In genomic region chr4:83525690-83526055, GRCm38 (mm10) we compare ENCODE assay signal across 8 mouse cellular contexts. TPM values are rescaled to one million over a fixed set of nuclear protein-coding genes. Genes with fewer than 3 reads are reported as not detected.
DNase-seq lines count a peak whose midpoint lies in the region; ATAC-seq and TF ChIP-seq lines count a peak whose summit lies in the region.

No protein-coding gene starts in this region.

- no peaks in the 10 kb centered on the region; the same call in 1 of the 2 replicates for H3K9me3 ChIP-seq in kidney, embryonic 14.5 days (ENCODE audit: control insufficient read depth, low read length)
- H3K9me3 ChIP-seq in MEL (replicated peaks; ENCODE audit: insufficient read depth, low read length): no peaks in the 10 kb centered on the region
- no peaks in the 10 kb centered on the region for H3K9me3 ChIP-seq in embryonic facial prominence, embryonic 14.5 days (ENCODE audit: control insufficient read depth, low read length)

- TF ChIP-seq EP300 in MEL (IDR thresholded peaks at IDR 0.05; ENCODE audit: low read depth in 1 of 2, low read length in 2 of 2): peak in 1 of 2 experiments; percentile 1; a peak in 1 of 4 replicates

- peak; percentile 81 for ATAC-seq in kidney, embryonic 14.5 days (ENCODE audit: low FRiP score, low TSS enrichment)
- peak; percentile 66 for ATAC-seq in embryonic facial prominence, embryonic 14.5 days (ENCODE audit: low read depth)

- TF ChIP-seq POLR2A in MEL (IDR thresholded peaks at IDR 0.05; ENCODE audit: control insufficient read depth in 1 of 2, insufficient read depth in 1 of 2, low read depth in 1 of 2, low read length in 2 of 2, poor library complexity in 1 of 2): no peak
- TF ChIP-seq POLR2A in myocyte (IDR thresholded peaks at IDR 0.05; ENCODE audit: insufficient read length, low read depth): no peak

- peak overlapping the region; percentile 84 for H3K4me2 ChIP-seq in kidney, embryonic 14.5 days (replicated peaks; ENCODE audit: low read depth, low read length)
- peak overlapping the region; percentile 78 for H3K4me2 ChIP-seq in embryonic facial prominence, embryonic 14.5 days (ENCODE audit: low read depth, low read length)
- peak overlapping the region; percentile 91 for H3K4me2 ChIP-seq in myocyte (ENCODE audit: low read depth)

- TF ChIP-seq CTCF in MEL (IDR thresholded peaks at IDR 0.05 in 2 of 3, conservative IDR thresholded peaks at IDR 0.05 in 1 of 3; ENCODE audit: control insufficient read depth in 1 of 3, insufficient read depth in 1 of 3, low read depth in 2 of 3, low read length in 3 of 3, poor library complexity in 1 of 3, severe bottlenecking in 1 of 3): no peak

- H3K27ac ChIP-seq in kidney, embryonic 14.5 days (ENCODE audit: low read depth, low read length): peak overlapping the region; percentile 52
- peak overlapping the region; percentile 96 for H3K27ac ChIP-seq in MEL (ENCODE audit: control insufficient read depth, low read depth, low read length)
- peak overlapping the region; percentile 80 for H3K27ac ChIP-seq in embryonic facial prominence, embryonic 14.5 days (replicated peaks; ENCODE audit: low read depth, low read length)

- no peak for DNase-seq in kidney, adult 8-10 months
- peak; percentile 84 for DNase-seq in MEL (ENCODE audit: low read depth, low spot score)
- peak; percentile 64 for DNase-seq in embryonic facial prominence, embryonic 14.5 days (ENCODE audit: low spot score)
- DNase-seq in kidney, postnatal 25 days: peak; percentile 40 to 77
- DNase-seq in adrenal gland, postnatal 10 days: no peak
- DNase-seq in left cerebral cortex, adult 11 months (ENCODE audit: low spot score): no peak

- H3K36me3 ChIP-seq in kidney, embryonic 14.5 days (ENCODE audit: control insufficient read depth, insufficient read depth, low read length): no peaks in the 10 kb centered on the region
- peaks cover 0 to 15% of the 10 kb centered on the region in 2 experiments; a peak in 2 of 4 replicates for H3K36me3 ChIP-seq in MEL (ENCODE audit: control insufficient read depth in 1 of 2, insufficient read depth in 2 of 2, low read length in 2 of 2)
- H3K36me3 ChIP-seq in embryonic facial prominence, embryonic 14.5 days (ENCODE audit: control insufficient read depth, insufficient read depth, low read length): no peaks in the 10 kb centered on the region
- H3K36me3 ChIP-seq in myocyte (ENCODE audit: control insufficient read depth, insufficient read depth): no peaks in the 10 kb centered on the region

- H3K79me2 ChIP-seq in MEL (ENCODE audit: control insufficient read depth, insufficient read depth, low read length, poor library complexity): peaks cover 3% of the 10 kb centered on the region
- no peaks in the 10 kb centered on the region for H3K79me2 ChIP-seq in myocyte (ENCODE audit: control insufficient read depth, insufficient read depth)

- peak overlapping the region; percentile 75 for H3K9ac ChIP-seq in kidney, embryonic 14.5 days (ENCODE audit: low read depth, low read length)
- peak overlapping the region; percentile 95 for H3K9ac ChIP-seq in MEL (ENCODE audit: control insufficient read depth, low read depth, low read length, poor library complexity, severe bottlenecking)
- H3K9ac ChIP-seq in embryonic facial prominence, embryonic 14.5 days (ENCODE audit: low read depth, low read length): peak overlapping the region; percentile 79

- peak overlapping the region; percentile 15 for H3ac ChIP-seq in myocyte (ENCODE audit: control insufficient read depth, insufficient read length)

- WGBS in kidney, embryonic 14.5 days: under 1% methylated on average over 18 of the region's 18 CpGs
- WGBS in embryonic facial prominence, embryonic 14.5 days: 2% methylated on average over 13 of the region's 18 CpGs

- peak overlapping the region; percentile 65 for H3K4me3 ChIP-seq in kidney, embryonic 14.5 days (ENCODE audit: low read length)
- peak overlapping the region; percentile 90 to 99 for H3K4me3 ChIP-seq in MEL (ENCODE audit: control insufficient read depth in 1 of 2, insufficient read depth in 1 of 2, low read depth in 2 of 2, low read length in 2 of 2)
- peak overlapping the region; percentile 88 for H3K4me3 ChIP-seq in embryonic facial prominence, embryonic 14.5 days (ENCODE audit: low read depth, low read length)
- peak overlapping the region; percentile 78 for H3K4me3 ChIP-seq in myocyte

- H3K27me3 ChIP-seq in kidney, embryonic 14.5 days (ENCODE audit: control insufficient read depth, insufficient read depth, low read length): no peaks in the 10 kb centered on the region
- H3K27me3 ChIP-seq in MEL (ENCODE audit: control insufficient read depth in 1 of 2, insufficient read depth in 2 of 2, low read length in 2 of 2) (no peaks in the 10 kb centered on the region), myocyte (ENCODE audit: control insufficient read depth, insufficient read depth, insufficient read length) (no peaks in the 10 kb centered on the region)
- no peaks in the 10 kb centered on the region for H3K27me3 ChIP-seq in embryonic facial prominence, embryonic 14.5 days (replicated peaks; ENCODE audit: control insufficient read depth, insufficient read depth, low read length)

- no peak for TF ChIP-seq RAD21 in MEL (IDR thresholded peaks at IDR 0.05; ENCODE audit: low read depth, low read length)

- H3K4me1 ChIP-seq in kidney, embryonic 14.5 days (ENCODE audit: control insufficient read depth, insufficient read depth, low read length): no peaks in the 10 kb centered on the region
- H3K4me1 ChIP-seq in MEL (ENCODE audit: control insufficient read depth in 1 of 2, insufficient read depth in 2 of 2, low read length in 2 of 2): peaks cover 0 to 4% of the 10 kb centered on the region in 2 experiments; a peak in 2 of 4 replicates
- peaks cover 3% of the 10 kb centered on the region; the same call in 1 of the 2 replicates for H3K4me1 ChIP-seq in embryonic facial prominence, embryonic 14.5 days (ENCODE audit: control insufficient read depth, insufficient read depth, low read length)

TF ChIP-seq in MEL, 35 proteins besides CTCF, POLR2A, EP300 and RAD21:
- TF ChIP-seq MEF2A (IDR thresholded peaks at IDR 0.05; ENCODE audit: extremely low read depth, insufficient replicate concordance, low read depth, low read length, poor library complexity, severe bottlenecking): no peak
- peak; percentile 2; the same call in 1 of the 2 replicates for TF ChIP-seq MYB (IDR thresholded peaks at IDR 0.05; ENCODE audit: low read depth, low read length)
- 0 out of 2 replicates have a peak, but pooled peaks have one; percentile 35 for TF ChIP-seq ZNF384 (IDR thresholded peaks at IDR 0.05; ENCODE audit: low read depth, low read length)

TF ChIP-seq in myocyte, 11 proteins besides CTCF, POLR2A, EP300 and RAD21:
- TF ChIP-seq CEBPB (IDR thresholded peaks at IDR 0.05; ENCODE audit: insufficient read depth, poor library complexity, severe bottlenecking): no peak
- TF ChIP-seq POLR2AphosphoS2 (IDR thresholded peaks at IDR 0.05; ENCODE audit: insufficient read length, low read depth): no peak
- no peak for TF ChIP-seq MAX (IDR thresholded peaks at IDR 0.05; ENCODE audit: low read depth)
- no peak for TF ChIP-seq MYOG (IDR thresholded peaks at IDR 0.05; ENCODE audit: control insufficient read depth in 1 of 3, insufficient read depth in 1 of 3, insufficient read length in 2 of 3, low read depth in 2 of 3)
- no peak for TF ChIP-seq SRF (IDR thresholded peaks at IDR 0.05; ENCODE audit: control insufficient read depth, insufficient read length, low read depth)
- no peak for TF ChIP-seq MYOD1 (IDR thresholded peaks at IDR 0.05; ENCODE audit: control insufficient read depth in 1 of 3, insufficient read length in 2 of 3, low read depth in 2 of 3)
- no peak for TF ChIP-seq TCF3 (IDR thresholded peaks at IDR 0.05; ENCODE audit: insufficient read length, low read depth)
TF ChIP-seq in myocyte: peak in this region for 0.

RNA-seq across cellular contexts. Expression of gene Ccdc171, which starts 0.3 kb away (rescaled TPM):
- polyA plus RNA-seq in kidney, embryonic 14.5 days (2014; fragmentation: Nextera tagmentation; extraction: Ambion mirVana): 2.9 and 3.9 TPM in 2 replicates
- total RNA-seq in MEL (2012; rRNA removed): 1.7 and 1.8 TPM in 2 replicates
- polyA plus RNA-seq in MEL (2012; ENCODE audit: insufficient read depth in 1 of 2, insufficient read length in 2 of 2, low read depth in 1 of 2, low replicate concordance in 2 of 2, missing spikeins in 1 of 2) (1 to 10 TPM in 1 of 2 experiments, not detected in 1; 1.6 TPM), myocyte (2012; fragmentation: generic; extraction: Trizol) (0.26 TPM)
- 3.7 and 4.0 TPM in 2 replicates for polyA plus RNA-seq in embryonic facial prominence, embryonic 14.5 days (2014; fragmentation: Nextera tagmentation; extraction: Ambion mirVana)
- total RNA-seq in adrenal gland, postnatal 10 days (2021): 1 to 10 TPM; 1.4 to 3.1 TPM

RNA-seq across cellular contexts. Expression of gene Psip1, which starts 39.4 kb away (rescaled TPM):
- polyA plus RNA-seq in kidney, embryonic 14.5 days (2014; fragmentation: Nextera tagmentation; extraction: Ambion mirVana): 202 and 215 TPM in 2 replicates
- total RNA-seq in MEL (2012; rRNA removed): 68.1 and 81.0 TPM in 2 replicates
- polyA plus RNA-seq in MEL (2012; ENCODE audit: insufficient read depth in 1 of 2, insufficient read length in 2 of 2, low read depth in 1 of 2, low replicate concordance in 2 of 2, missing spikeins in 1 of 2) (100 to 1,000 TPM in 1 of 2 experiments, 10 to 100 TPM in 1; 54.0 to 161 TPM), myocyte (2012; fragmentation: generic; extraction: Trizol) (24.0 TPM)
- polyA plus RNA-seq in embryonic facial prominence, embryonic 14.5 days (2014; fragmentation: Nextera tagmentation; extraction: Ambion mirVana): 146 and 157 TPM in 2 replicates
- 10 to 100 TPM; 52.3 to 57.2 TPM for total RNA-seq in adrenal gland, postnatal 10 days (2021)

Comparison
In these comparisons a context has a peak if more than half of its experiments do, and no peak if none do; other contexts are left out.
1. DNase-seq: peak in MEL (single experiment), embryonic facial prominence, embryonic 14.5 days (single experiment) and kidney, postnatal 25 days (2 of 2); none in kidney, adult 8-10 months (0 of 2), adrenal gland, postnatal 10 days (single experiment) and left cerebral cortex, adult 11 months (single experiment).
2. Peak in every context shown above with its lines, with median percentiles within 50 percentile points of each other: H3K27ac ChIP-seq, H3K4me2 ChIP-seq, H3K4me3 ChIP-seq and H3K9ac ChIP-seq.